Mouse (Mus musculus): ENCODE measurements at regions not wholly inside any gene's neighbourhood (a gene's known extent, or its start where the extent isn't known, plus 50 kb on each side); places are given as distances from the start of the nearest gene placed in this dataset.
A peak's percentile ranks its signal among the peaks of the same experiment; 100 is the strongest.

- no peak for DNase-seq (ENCODE audit: low spot score)
Observed at GRCm38 (mm10) chr3:132484814-132485213, 144.8 kb upstream of the Gimd1 start.

GRCm38 (mm10) chr3:132485553-132485952, 144.1 kb upstream of the Gimd1 start:
- no peak for DNase-seq (ENCODE audit: low spot score)

- DNase-seq (ENCODE audit: low spot score) = peak; percentile 20
Observed at GRCm38 (mm10) chr3:132506095-132506494, 123.5 kb upstream of the Gimd1 start.

GRCm38 (mm10) chr3:132510240-132510639, 119.4 kb upstream of the Gimd1 start:
- no peak for DNase-seq (ENCODE audit: low spot score)

GRCm38 (mm10) chr3:132512526-132513102, 117.0 kb upstream of the Gimd1 start:
- no peak for DNase-seq (ENCODE audit: low spot score)

- no peak for DNase-seq (ENCODE audit: low spot score)
Observed at GRCm38 (mm10) chr3:132533323-132533904, 96.2 kb upstream of the Gimd1 start.

GRCm38 (mm10) chr3:132539780-132540658, 89.6 kb upstream of the Gimd1 start:
- DNase-seq (ENCODE audit: low spot score) = no peak

GRCm38 (mm10) chr3:132551238-132551808, 78.3 kb upstream of the Gimd1 start:
- no peak for DNase-seq (ENCODE audit: low spot score)

- DNase-seq (ENCODE audit: low spot score) = no peak
Observed at GRCm38 (mm10) chr3:132565755-132566154, 63.9 kb upstream of the Gimd1 start.

- no peak for DNase-seq (ENCODE audit: low spot score)
Observed at GRCm38 (mm10) chr3:132566301-132566700, 63.3 kb upstream of the Gimd1 start.

Measured in ovary, postnatal 10 days (tissue).